Mouse (Mus musculus) liver, embryonic 14.5 days (tissue): ENCODE results near the gene Fam227a. TPM values are rescaled to one million over a fixed set of nuclear protein-coding genes. Genes with fewer than 3 reads are reported as not detected.

Source experiments
- ATAC-seq: fragments of 200-750 bp; cut with Nextera tagmentation; 2 replicates; pipeline ENCODE4 v1.8.0; 2017; ENCODE audit warnings: moderate number of reproducible peaks, mild to moderate bottlenecking, moderate library complexity; ENCODE audit not compliant: insufficient read depth
- DNase-seq, 3 experiments: peaks; one replicate each; pipeline ENCODE4 v3.0.0-alpha.2; 2012 to 2013; ENCODE audit warnings: low read depth in 3 of 3, low spot score in 3 of 3
- H3K27ac ChIP-seq: fragments of 300-500 bp; sonication (generic); 2 replicates; pipeline ENCODE4 v1.5.1; 2014; ENCODE audit warnings: moderate library complexity, mild to moderate bottlenecking, control low read depth, inconsistent platforms
- H3K27me3 ChIP-seq: fragments of 300-500 bp; sonication (generic); 2 replicates; pipeline ENCODE4 v1.6.1; 2014; ENCODE audit warnings: mild to moderate bottlenecking, low read length, moderate library complexity; ENCODE audit not compliant: control insufficient read depth, insufficient read depth
- H3K36me3 ChIP-seq: fragments of 300-500 bp; sonication (generic); replicated peaks from 2 replicates; pipeline ENCODE4 v1.6.1; 2014; ENCODE audit warnings: low read depth; ENCODE audit not compliant: control insufficient read depth, insufficient read depth
- H3K4me1 ChIP-seq, 2 experiments: fragments of 200-500 bp in 1 of 2; fragments of 300-500 bp in 1 of 2; sonication (generic) in 1 of 2; replicated peaks; 2 replicates each; pipeline ENCODE4 v1.6.1; 2012 to 2014; ENCODE audit warnings: antibody characterized with exemption in 1 of 2, inconsistent platforms in 1 of 2, low read length in 1 of 2; ENCODE audit not compliant: control insufficient read depth in 2 of 2, insufficient read depth in 2 of 2
- H3K4me2 ChIP-seq: fragments of 300-500 bp; sonication (generic); 2 replicates; pipeline ENCODE4 v1.6.1; 2014; ENCODE audit warnings: low read depth, mild to moderate bottlenecking, control low read depth, moderate library complexity
- H3K4me3 ChIP-seq, 2 experiments: fragments of 200-500 bp in 1 of 2; fragments of 300-500 bp in 1 of 2; sonication (generic) in 1 of 2; 2 replicates each; pipeline ENCODE4 v1.5.1; 2012 to 2014; ENCODE audit warnings: low read depth in 2 of 2, low read length in 2 of 2, mild to moderate bottlenecking in 2 of 2, control low read depth in 1 of 2, inconsistent platforms in 1 of 2, moderate library complexity in 1 of 2; ENCODE audit not compliant: insufficient read depth in 1 of 2
- H3K9ac ChIP-seq: fragments of 300-500 bp; sonication (generic); replicated peaks from 2 replicates; pipeline ENCODE4 v1.6.1; 2014; ENCODE audit warnings: mild to moderate bottlenecking, control low read depth, moderate library complexity
- H3K9me3 ChIP-seq: fragments of 300-500 bp; sonication (generic); 2 replicates; pipeline ENCODE4 v1.6.1; 2016; ENCODE audit warnings: low read length, mixed read lengths; ENCODE audit not compliant: control insufficient read depth
- CTCF ChIP-seq: IDR thresholded peaks from 2 replicates; pipeline ENCODE4 v1.5.1; 2016; ENCODE audit warnings: antibody characterized with exemption, low read depth, control low read depth
- EP300 ChIP-seq: IDR thresholded peaks from 2 replicates; pipeline ENCODE4 v1.6.1; 2016; ENCODE audit warnings: antibody characterized with exemption, low read depth
- WGBS: fragments of 180-500 bp; shearing (Covaris S2); extraction: QIAGEN DNeasy Blood & Tissue Kit; methylation state at CpG from one replicate; pipeline ENCODE4 v1.1.7; 2014; ENCODE audit not compliant: insufficient replicate concordance; 5-methylcytosine and 5-hydroxymethylcytosine counted together
- polyA plus RNA-seq, 2 experiments: library from polyadenylated mRNA; depleted of rRNA in 1 of 2; stranded (reverse) in 1 of 2; unstranded in 1 of 2; fragments of >200 nt; fragmentation: Nextera tagmentation in 1 of 2; extraction: Ambion mirVana in 1 of 2; gene quantifications; 2 replicates each; pipeline versions ENCODE4 v1.2.1 to v1.2.3; 2012 to 2014

The Fam227a gene
- polyA plus RNA-seq, 2 experiments: 0.06 to 0.35 TPM

- TF ChIP-seq EP300 (no peak), CTCF (no peak)
- Histone ChIP-seq H3K9ac (no peak overlapping the region), H3K4me1 (peaks cover 0 to 2% of the 10 kb centered on the region in 2 experiments; a peak in 1 of 4 replicates), H3K27ac (no peak overlapping the region), H3K4me3 (no peak overlapping the region), H3K27me3 (peaks cover 4% of the 10 kb centered on the region), H3K36me3 (no peaks in the 10 kb centered on the region), H3K9me3 (no peaks in the 10 kb centered on the region), H3K4me2 (no peak overlapping the region)
- DNase-seq: no peak
- no peak for ATAC-seq
- 59% methylated on average over 2 of the region's 2 CpGs for WGBS
These were observed 58.6 kb downstream of the Fam227a start for GRCm38 (mm10) chr15:79600176-79600575.

- no peaks in the 10 kb centered on the region for H3K9me3 ChIP-seq
- no peak overlapping the region for H3K27ac ChIP-seq
- no peak for ATAC-seq
- H3K4me1 ChIP-seq: no peaks in the 10 kb centered on the region
- DNase-seq: no peak
- WGBS: 53% methylated on average over 1 of the region's 1 CpGs
- no peaks in the 10 kb centered on the region; the same call in 1 of the 2 replicates for H3K27me3 ChIP-seq
- H3K36me3 ChIP-seq: no peaks in the 10 kb centered on the region
- no peak overlapping the region for H3K4me2 ChIP-seq
- no peak overlapping the region for H3K4me3 ChIP-seq
- no peak overlapping the region for H3K9ac ChIP-seq
- TF ChIP-seq EP300 (no peak), CTCF (no peak)
These were observed 60.0 kb downstream of the Fam227a start for GRCm38 (mm10) chr15:79598715-79599114.

GRCm38 (mm10) chr15:79581581-79581980, 77.2 kb downstream of the Fam227a start:
- no peaks in the 10 kb centered on the region for H3K27me3 ChIP-seq
- H3K9ac ChIP-seq: no peak overlapping the region
- H3K27ac ChIP-seq: no peak overlapping the region
- no peak overlapping the region for H3K4me3 ChIP-seq
- TF ChIP-seq CTCF: no peak
- H3K4me1 ChIP-seq: no peaks in the 10 kb centered on the region
- ATAC-seq: no peak
- no peak for DNase-seq
- H3K36me3 ChIP-seq: no peaks in the 10 kb centered on the region
- no peaks in the 10 kb centered on the region for H3K9me3 ChIP-seq
- 33% methylated on average over 1 of the region's 1 CpGs for WGBS
- no peak overlapping the region for H3K4me2 ChIP-seq

GRCm38 (mm10) chr15:79577671-79578426, 80.9 kb downstream of the Fam227a start:
- H3K9ac ChIP-seq: no peak overlapping the region
- H3K4me3 ChIP-seq: no peak overlapping the region
- no peaks in the 10 kb centered on the region for H3K36me3 ChIP-seq
- no peak for TF ChIP-seq EP300
- no peak for TF ChIP-seq CTCF
- no peaks in the 10 kb centered on the region for H3K9me3 ChIP-seq
- no peak overlapping the region for H3K27ac ChIP-seq
- no peaks in the 10 kb centered on the region for H3K27me3 ChIP-seq
- no peak overlapping the region for H3K4me2 ChIP-seq
- ATAC-seq: no peak
- DNase-seq: no peak
- H3K4me1 ChIP-seq: no peaks in the 10 kb centered on the region
- WGBS: 35% methylated on average over 6 of the region's 6 CpGs

- no peaks in the 10 kb centered on the region for H3K4me1 ChIP-seq
- no peak for ATAC-seq
These were observed 81.8 kb downstream of the Fam227a start for GRCm38 (mm10) chr15:79576947-79577346.

More at GRCm38 (mm10) chr15:79576947-79577346, 81.8 kb downstream of the Fam227a start:
- no peak for DNase-seq
- TF ChIP-seq EP300 (no peak), CTCF (no peak)
- Histone ChIP-seq H3K4me3 (no peak overlapping the region), H3K27ac (no peak overlapping the region), H3K36me3 (no peaks in the 10 kb centered on the region), H3K9ac (no peak overlapping the region), H3K9me3 (no peaks in the 10 kb centered on the region), H3K4me2 (no peak overlapping the region), H3K27me3 (no peaks in the 10 kb centered on the region)
- WGBS: 56% methylated on average over 2 of the region's 2 CpGs
